Mouse (Mus musculus) Patski (cell line): ENCODE results near the gene Qsox1. TPM values are rescaled to one million over a fixed set of nuclear protein-coding genes. Genes with fewer than 3 reads are reported as not detected.

Experiments used
- ATAC-seq: fragments of 100-300 bp; one replicate; pipeline ENCODE4 v1.8.0; 2021
- CTCF ChIA-PET: fragments of 350-600 bp; sonication (Branson Sonifier 250); formaldehyde crosslinking; loops from one replicate; lab custom pipeline; 2022; ENCODE audit warnings: inconsistent platforms; lab: Charles Lee
- POLR2A ChIA-PET: fragments of 350-600 bp; sonication (Branson Sonifier 250); formaldehyde crosslinking; loops from one replicate; lab custom pipeline; 2022; ENCODE audit warnings: antibody characterized with exemption, inconsistent platforms; lab: Charles Lee
- DNase-seq: peaks from one replicate; pipeline ENCODE4 v3.0.0-alpha.2; 2011; ENCODE audit warnings: low read depth, low spot score
- H3K27me3 ChIP-seq: fragments of 371-371 bp; one replicate; pipeline ENCODE4 v1.5.1; 2021
- CTCF ChIP-seq: fragments of 100-300 bp; IDR thresholded peaks from one replicate; pipeline ENCODE4 v1.5.1; 2021
- in situ Hi-C: fragments of 300-500 bp; cut with MboI; formaldehyde crosslinking; loops from 3 replicates; pipeline ENCODE4 v1.11.1; 2018; ENCODE audit warnings: low pct_unique_long_range_greater_than_20kb, mixed read lengths
- polyA plus RNA-seq: library from polyadenylated mRNA; unstranded; gene quantifications from one replicate; pipeline ENCODE4 v1.2.3, GENCODE M21; 2021

Qsox1 gene
- polyA plus RNA-seq, 1 experiment from 2014 or later: 50.3 TPM

DNA sequence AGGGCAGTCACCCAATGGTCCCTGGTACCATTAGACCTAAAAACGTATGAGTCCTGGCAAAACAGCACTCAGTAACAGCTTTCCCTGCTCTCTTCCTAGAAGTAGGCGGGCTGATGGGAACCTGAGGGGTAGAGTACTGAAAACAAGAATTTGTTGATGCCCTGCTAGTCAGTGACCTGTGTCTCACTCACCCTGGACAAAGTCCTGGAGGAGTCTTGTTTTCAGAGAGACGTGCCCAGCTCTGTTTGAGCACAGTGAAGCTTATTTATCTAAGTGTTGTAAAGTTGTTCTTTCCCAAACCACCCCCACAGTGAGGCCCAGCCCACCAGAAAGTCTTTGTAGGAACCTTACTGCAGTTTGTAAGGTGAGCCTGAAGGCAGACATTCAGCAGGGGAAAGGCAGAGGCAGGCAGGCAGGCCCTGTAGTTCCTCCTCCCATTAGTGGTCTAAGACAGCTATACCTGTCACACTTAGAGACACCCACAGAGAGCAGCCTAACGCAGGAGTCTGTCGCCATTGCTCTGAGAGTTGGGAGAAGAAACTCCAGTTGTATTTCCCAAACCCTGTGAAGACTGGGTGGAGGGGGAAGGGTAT is 14.2 kb upstream of the Qsox1 start:
- ChIA-PET CTCF (no interaction called here), POLR2A (no interaction called here)
- no peak for TF ChIP-seq CTCF
- ATAC-seq (no peak), DNase-seq (no peak)
- in situ Hi-C loops: no loop called here
- peaks cover 4% of the 10 kb centered on the region for H3K27me3 ChIP-seq

DNA sequence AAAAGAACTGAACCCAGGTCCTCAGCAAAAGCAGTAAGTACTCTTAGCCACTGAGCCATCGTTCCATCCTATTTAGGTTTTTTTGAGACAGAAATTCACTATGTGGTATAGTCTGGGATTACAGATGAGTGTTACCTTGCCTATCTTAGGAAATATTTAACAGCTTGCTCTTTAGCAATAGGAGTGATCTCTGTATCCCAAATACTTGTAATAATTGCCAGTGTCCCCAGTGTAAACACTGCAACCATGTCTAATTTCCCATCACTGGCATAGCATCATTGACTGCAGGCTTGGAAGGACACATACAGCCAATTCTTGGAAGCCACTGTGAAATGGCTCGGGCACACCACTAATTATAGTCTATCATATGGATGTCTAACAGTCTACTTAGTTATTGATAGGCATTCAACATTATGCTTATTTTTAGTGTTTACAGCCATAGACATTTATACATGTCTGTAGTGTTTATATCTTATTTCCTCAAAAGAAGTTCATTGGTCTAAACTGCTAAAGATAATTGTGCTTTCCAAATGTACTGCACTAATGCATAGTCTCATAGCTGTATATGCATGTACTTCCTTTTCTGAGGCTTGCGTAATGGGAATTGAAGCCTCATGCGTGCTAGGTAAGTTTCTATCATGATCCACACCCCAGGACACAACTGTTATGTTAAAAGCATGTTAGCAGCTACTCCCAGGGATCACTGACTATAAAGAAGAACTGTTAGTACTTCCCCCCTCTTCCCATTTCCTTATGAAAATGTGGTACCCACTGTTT is 13.4 kb upstream of the Qsox1 start:
- in situ Hi-C loops: no loop called here
- H3K27me3 ChIP-seq: peaks cover 4% of the 10 kb centered on the region
- CTCF ChIA-PET: no interaction called here
- DNase-seq (no peak), ATAC-seq (no peak)
- POLR2A ChIA-PET: no interaction called here
- no peak for TF ChIP-seq CTCF

DNA sequence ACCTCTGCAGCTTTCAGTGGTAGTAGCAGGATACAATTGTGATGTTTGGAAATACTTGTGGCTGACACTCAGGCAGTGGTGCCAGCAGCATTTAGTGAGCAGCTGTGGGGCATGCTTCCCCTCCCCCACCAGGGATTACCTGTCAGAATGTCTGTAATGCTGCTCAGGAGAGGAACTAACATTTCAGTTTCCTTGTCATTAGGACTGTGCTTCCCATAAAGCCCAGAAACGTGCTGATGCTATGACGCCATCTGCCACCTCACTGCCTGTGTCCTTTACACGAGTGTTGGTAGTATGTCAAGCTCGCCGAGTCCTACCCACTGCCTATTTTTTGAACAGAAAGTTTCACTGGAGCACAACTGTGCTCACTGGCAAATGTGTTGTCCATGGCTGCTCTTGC is 8.0 kb upstream of the Qsox1 start:
- in situ Hi-C loops: no loop called here
- ATAC-seq (no peak), DNase-seq (no peak)
- no peak for TF ChIP-seq CTCF
- no peaks in the 10 kb centered on the region for H3K27me3 ChIP-seq
- CTCF ChIA-PET: no interaction called here
- POLR2A ChIA-PET: no interaction called here

DNA sequence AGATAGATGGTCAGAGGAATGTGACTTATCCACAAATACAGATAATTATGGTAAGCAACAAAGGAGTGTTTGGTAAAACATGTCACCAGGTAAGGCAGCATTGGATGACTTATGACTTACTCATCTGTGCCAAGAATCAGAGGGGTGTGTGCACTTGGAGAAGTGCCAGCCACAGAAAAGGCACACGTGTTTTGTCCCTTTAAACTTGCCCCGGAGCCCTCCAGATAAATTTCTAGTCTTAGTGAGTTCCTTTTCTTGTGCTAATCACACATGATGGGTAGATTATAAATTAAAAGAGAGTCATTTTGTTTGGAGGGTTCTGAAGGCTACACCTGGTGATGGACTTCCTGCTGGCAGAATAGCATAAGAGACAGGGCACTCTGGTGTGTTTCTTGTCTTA is 3.5 kb upstream of the Qsox1 start:
- DNase-seq: no peak
- ATAC-seq: no peak
- in situ Hi-C loops: no loop called here
- H3K27me3 ChIP-seq: no peaks in the 10 kb centered on the region
- CTCF ChIA-PET: no interaction called here
- POLR2A ChIA-PET: no interaction called here
- TF ChIP-seq CTCF: no peak

DNA sequence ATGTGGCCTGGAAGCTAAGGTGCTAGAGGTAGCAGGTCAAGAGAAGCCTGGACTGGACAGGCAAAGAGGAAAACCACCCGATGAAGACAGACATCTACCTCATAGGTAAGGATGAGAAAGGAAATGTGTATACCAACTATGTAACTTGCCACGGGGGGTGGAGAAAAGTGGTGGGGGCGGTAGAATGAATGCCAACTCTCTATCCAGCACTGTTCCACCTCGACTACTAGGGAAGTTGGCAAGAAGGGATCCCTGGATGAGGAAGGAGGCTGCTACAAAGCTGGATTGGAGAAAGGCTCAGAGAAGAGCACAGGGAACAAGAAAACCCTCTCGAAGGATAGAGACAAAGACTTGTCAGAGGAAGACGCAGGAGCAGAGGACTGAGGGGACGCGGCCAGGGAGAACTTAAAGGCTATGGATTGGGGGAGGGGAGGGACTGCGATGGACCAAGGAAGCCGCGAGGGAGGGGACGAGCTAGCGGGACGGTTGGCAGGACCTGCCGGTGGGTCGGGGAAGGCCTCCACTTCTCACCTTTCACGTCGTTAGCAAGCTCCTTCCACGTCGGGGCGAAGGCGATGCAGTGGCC is 601 bp downstream of the Qsox1 start:
- TF ChIP-seq CTCF: no peak
- H3K27me3 ChIP-seq: no peaks in the 10 kb centered on the region
- in situ Hi-C loops: no loop called here
- CTCF ChIA-PET: interaction anchor here (1.0 to 2.2 kb wide), 2 partner anchors 16 to 25 kb away, joined by 3 to 7 read pairs; no protein-coding TSS in a partner anchor
- POLR2A ChIA-PET: interaction anchor here (0.6 to 1.2 kb wide), 2 partner anchors 24 to 1089 kb away, joined by 3 to 6 read pairs; no protein-coding TSS in a partner anchor
- no peak for DNase-seq
- ATAC-seq: peak; percentile 46

DNA sequence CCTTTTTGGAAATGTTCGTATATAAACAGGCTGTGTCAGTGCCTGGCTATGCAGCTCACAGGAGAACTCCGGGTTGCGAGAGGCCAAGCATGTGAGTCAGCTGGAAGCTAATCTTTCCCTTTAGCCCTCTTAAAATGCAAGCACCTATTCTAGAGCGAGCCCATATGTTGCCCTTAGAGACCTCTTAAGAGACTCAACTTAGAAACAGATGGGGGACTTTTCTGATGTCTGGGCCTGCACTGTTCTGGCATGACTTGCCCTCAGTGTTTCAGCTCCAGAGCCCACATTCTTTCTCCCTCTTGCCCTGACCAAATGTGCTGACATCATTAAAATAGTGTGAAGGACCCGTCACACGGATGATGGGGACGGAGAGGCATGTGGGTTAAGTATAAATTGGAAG is 2.1 kb downstream of the Qsox1 start:
- in situ Hi-C loops: no loop called here
- POLR2A ChIA-PET: interaction anchor here (0.6 kb wide), 1 partner anchor 8 kb away, joined by 3 read pairs; no protein-coding TSS in a partner anchor
- CTCF ChIA-PET: interaction anchor here (2.2 kb wide), 1 partner anchor 23 kb away, joined by 7 read pairs; no protein-coding TSS in a partner anchor
- DNase-seq: no peak
- TF ChIP-seq CTCF: no peak
- no peak for ATAC-seq
- H3K27me3 ChIP-seq: no peaks in the 10 kb centered on the region

DNA sequence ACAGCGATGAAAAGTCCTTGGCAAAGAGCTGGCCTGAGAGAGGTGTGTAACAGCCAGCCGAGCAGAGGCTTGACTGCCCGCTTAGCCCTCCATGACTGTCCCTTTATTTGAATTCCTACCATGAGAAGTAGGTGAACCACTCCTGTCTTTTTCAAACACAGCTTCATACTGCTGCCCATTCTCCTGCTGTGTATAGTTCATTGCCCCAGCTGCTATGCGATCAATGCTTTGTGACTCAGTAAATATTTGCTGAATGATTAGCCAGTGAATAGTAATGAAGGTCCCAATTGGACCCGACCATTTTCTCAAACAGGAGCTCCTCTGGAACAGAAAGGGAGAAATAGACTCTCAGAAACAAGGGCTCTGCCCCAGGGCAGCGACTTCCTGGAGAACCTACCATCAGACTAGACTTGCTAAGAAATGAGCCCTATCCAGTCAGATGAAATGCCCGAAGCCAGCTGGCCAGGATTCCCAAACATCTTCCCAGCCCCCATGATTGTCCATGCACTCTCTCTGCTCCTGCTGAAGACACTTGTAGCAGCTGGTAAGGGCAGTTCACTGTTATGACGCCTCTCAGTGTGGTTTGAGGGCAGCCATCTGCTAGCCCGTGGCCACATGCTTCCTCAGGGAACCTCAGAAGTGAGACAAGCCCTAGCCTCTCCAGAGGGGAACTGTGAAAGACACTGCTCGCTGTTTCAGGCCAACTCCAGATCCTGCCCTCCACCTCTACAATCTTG is 2.8 kb downstream of the Qsox1 start:
- H3K27me3 ChIP-seq: no peaks in the 10 kb centered on the region
- ChIA-PET CTCF (interaction anchor here (2.2 kb wide), 1 partner anchor 22 kb away, joined by 7 read pairs; no protein-coding TSS in a partner anchor), POLR2A (no interaction called here)
- no peak for ATAC-seq
- TF ChIP-seq CTCF: no peak
- DNase-seq: no peak
- in situ Hi-C loops: no loop called here

DNA sequence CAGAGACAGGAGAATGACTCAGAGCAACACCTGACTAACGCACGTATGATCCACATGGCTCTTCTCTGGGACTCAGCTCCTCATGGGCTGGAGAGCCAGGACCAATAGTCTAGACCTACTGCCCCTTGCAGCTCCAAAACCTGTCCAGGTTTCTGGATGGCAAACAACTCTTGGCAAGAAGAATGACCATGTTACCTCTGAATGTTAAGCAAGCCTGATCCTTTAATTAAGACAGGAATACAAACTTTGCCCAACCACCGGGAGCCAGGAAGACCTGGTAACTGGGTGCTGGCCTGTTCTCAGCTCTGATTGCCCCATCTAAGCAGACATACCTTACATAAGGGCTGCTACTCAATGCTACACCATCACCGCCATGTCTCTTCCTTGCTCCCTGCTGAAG is 4.4 kb downstream of the Qsox1 start:
- H3K27me3 ChIP-seq: no peaks in the 10 kb centered on the region
- CTCF ChIA-PET: no interaction called here
- DNase-seq (no peak), ATAC-seq (no peak)
- in situ Hi-C loops: no loop called here
- TF ChIP-seq CTCF: no peak
- POLR2A ChIA-PET: no interaction called here

DNA sequence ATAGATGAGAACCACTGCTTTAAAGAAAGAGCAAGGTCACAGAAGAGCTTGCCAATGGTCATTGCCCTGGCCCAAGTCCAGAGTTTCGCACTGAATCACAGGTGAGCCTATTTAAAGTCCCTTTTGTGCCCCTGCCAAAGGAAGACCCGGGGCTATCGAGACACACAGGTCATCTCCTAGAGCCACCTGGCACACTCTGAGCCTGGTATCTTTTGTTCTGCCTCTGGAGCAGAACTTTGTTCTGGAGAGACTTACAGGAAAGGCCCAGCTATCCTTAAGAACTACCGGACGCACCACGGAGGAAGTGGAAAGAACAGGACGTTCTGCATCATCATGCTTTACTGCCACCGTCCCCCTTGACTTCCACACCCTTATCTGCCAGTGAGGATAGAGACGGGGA is 7.1 kb downstream of the Qsox1 start:
- in situ Hi-C loops: no loop called here
- no peak for ATAC-seq
- no peaks in the 10 kb centered on the region for H3K27me3 ChIP-seq
- ChIA-PET CTCF (no interaction called here), POLR2A (no interaction called here)
- no peak for TF ChIP-seq CTCF
- no peak for DNase-seq
